Mouse (Mus musculus) spleen, postnatal 4 days (tissue): ENCODE data around the gene Acnat2.
"Not testable (repeated sequence)": the region's sequence is repeated elsewhere in the genome, so short reads cannot be mapped to it uniquely, and the experiment has no call there.

ENCODE experiments used
- DNase-seq, 2 experiments: peaks; one replicate each; pipeline ENCODE4 v3.0.0; 2022; ENCODE audit warnings: low spot score in 2 of 2

Acnat2 gene

DNA sequence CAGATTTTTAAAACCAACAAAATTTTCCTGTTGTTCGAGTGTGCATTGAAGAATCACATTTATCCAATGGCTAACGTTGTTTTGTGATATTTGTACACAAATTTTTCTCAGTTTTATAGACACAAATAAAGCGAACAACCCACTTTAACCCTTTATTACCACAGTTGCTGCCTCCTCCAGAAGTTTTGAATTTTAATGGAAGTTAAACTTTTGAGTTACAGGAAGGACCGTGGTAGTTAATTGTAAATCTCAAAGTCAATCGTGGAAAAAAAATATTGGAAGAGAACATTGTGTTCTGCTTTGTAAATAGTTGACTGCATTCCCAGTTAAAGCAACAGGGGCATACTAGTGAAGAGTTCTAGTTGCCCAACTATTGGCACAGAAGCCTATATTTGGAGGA lies at the start of gene Acnat2:
TSS of gene Acnat2 (minus strand) at position 195 of the 400 bp plus-strand sequence.
- not testable (repeated sequence) for DNase-seq

DNA sequence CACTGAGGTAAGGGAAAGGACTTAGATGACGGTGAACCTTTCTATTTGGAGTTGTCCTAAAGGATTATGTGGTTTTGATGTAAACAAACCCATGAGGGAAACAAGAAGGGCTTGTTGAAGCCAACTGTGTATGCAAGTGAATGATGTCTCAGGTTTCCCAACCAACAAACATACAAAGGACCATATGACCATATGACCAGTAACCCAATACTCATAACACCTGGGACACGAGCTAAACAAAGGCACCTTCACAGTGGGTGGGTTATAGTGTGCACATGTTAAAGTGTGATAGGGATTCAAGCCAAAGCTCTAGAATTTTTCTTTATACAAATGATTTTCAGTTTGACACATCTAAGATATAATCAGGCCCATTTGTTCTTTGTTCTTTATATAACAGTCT lies 48.2 kb upstream of the Acnat2 start:
- no peak for DNase-seq

DNA sequence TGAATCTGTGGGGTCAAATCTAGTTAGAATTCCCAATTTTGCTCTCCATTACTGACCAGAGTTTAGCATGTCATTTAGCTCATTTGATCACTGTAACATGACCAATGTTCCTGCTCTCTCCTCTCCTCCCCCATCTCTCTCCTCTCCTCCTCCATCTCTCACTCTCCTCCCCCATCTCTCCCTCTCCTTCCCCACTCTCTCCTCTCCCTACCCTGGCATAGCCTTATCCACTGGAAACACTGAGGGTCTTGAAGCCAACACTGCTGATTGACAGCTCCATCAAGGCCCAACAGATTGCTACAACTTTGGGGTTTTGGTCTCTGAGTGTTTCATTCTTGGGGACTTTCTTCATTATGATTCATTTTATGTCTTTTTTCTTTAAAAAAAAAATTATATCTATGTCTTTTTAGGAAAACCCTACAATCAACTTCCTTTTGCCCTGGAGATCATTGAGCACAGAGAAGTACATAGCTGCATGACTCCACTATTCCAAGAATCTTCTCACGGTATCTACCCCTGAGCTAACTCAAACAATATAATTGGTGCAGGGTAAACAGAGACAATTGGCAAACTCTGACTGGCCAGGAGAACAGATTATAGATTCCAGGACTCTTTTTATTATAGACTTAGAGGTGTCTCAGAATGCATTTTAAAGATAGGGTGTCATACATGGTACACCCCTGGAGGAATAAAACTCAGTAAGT lies 44.0 kb upstream of the Acnat2 start:
- no peak for DNase-seq

DNA sequence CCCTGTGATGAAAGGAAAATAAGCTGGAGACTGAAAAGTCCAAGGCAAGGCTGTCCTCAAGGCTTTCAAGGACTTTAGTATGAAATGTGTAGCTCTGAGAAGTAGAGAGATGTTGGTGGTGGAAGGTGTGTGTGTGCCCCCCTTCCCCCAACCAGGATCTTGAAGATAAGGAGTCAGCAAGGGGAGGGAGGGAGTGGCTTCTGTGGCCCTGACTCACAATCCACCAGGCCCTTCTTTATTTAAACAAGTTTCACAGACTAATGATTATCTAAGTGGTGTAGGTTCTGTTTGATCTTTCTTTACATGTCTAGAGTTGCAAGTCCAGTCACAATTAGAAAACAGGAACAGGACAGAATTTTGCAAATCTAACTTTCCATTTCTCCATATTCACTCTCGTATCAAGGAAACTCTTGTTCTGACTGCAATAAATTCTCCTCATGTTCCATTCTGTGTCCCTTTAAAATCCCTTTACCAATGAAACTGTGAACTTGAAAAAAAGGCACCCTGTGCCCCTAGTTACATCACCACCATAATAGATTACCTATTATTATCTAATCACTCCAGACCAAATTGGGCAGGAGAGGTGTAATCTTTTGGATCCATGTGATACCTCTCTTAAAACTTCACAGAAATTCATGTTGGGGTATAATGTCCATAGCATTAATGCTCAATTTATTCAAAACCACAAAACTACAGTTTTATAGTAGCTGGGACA lies 43.3 kb upstream of the Acnat2 start:
- not testable (repeated sequence) for DNase-seq

DNA sequence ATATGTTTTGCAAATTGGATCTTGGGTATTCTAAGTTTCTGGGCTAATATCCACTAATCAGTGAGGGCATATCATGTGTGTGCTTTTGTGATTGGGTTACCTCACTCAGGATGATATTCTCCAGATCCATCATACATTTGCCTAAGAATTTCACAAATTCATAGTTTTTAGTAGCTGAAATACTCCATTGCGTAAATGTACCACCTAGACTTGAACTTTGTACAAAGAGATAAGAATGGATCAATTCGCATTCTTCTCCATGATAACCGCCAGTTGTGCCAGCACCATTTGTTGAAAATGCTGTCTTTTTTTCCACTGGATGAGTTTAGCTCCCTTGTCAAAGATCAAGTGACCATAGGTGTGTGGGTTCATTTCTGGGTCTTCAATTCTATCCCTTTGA lies 29.0 kb upstream of the Acnat2 start:
- not testable (repeated sequence) for DNase-seq

DNA sequence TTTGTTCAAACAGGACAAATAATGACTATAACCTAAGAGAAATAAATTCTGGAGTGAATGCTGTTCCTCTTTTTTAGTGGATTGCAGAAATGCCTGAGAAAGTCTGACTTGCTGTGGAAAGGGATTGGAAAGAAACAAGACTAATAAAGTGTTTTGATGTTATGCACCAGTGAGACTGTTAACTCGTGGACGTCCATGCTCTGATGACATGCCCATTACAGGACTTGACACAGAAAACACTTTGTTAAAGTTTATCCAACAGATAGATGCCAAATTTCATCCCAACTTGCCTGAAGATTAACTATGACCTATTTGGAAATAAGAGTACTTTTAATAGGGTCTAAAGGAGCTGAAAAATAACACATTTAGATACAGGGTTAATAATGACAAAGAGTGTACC lies 2.2 kb upstream of the Acnat2 start:
- DNase-seq = not testable (repeated sequence)

DNA sequence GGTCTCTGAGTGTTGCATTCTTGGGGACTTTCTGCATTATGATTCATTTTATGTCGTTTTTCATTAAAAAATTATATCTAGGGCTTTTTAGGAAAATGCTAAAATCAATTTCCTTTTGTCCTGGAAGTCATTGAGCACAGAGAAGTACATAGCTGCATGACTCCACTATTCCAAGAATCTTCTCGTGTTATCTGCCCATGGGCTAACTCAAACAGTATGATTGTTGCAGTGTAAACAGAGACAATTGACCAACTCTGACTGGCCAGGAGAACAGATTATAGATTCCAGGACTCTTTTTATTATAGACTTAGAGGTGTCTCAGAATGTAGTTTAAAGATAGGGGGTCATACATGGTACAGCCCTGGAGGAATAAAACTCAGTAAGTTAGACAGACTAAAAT lies 21.1 kb downstream of the Acnat2 start:
- DNase-seq = no peak

DNA sequence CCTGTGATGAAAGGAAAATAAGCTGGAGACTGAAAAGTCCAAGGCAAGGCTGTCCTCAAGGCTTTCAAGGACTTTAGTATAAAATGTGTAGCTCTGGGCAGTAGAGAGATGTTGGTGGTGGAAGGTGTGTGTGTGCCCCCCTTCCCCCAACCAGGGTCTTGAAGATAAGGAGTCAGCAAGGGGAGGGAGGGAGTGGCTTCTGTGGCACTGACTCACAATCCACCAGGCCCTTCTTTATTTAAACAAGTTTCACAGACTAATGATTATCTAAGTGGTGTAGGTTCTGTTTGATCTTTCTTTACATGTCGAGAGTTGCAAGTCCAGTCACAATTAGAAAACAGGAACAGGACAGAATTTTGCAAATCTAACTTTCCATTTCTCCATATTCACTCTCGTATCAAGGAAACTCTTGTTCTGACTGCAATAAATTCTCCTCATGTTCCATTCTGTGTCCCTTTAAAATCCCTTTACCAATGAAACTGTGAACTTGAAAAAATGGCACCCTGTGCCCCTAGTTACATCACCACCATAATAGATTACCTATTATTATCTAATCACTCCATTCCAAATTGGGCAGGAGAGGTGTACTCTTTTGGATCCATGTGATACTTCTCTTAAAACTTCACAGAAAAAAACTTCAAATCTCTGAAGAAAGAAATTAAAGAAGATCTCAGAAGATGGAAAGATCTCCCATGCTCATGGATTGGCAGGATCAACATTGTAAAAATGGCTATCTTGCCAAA lies 24.2 kb downstream of the Acnat2 start:
- DNase-seq = not testable (repeated sequence)

DNA sequence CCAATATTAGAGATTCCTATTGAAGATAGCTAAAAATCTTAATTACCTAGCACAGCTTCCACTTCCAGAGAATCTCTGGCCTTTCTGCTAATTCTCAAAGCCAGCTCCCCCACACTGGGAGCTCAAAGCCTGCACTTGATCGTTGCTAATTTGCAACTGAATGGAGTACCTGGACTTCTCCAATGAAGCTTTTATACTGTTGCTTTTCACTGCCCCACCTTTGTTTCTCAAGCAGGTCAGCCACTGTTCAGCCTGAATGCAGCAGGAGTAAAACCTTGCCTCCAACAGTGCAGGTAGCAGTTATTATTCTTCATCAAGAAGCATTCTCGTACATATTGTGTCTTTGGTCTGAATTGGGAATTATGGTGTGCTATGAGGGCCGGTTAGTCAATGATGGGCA lies 39.9 kb downstream of the Acnat2 start:
- not testable (repeated sequence) for DNase-seq

DNA sequence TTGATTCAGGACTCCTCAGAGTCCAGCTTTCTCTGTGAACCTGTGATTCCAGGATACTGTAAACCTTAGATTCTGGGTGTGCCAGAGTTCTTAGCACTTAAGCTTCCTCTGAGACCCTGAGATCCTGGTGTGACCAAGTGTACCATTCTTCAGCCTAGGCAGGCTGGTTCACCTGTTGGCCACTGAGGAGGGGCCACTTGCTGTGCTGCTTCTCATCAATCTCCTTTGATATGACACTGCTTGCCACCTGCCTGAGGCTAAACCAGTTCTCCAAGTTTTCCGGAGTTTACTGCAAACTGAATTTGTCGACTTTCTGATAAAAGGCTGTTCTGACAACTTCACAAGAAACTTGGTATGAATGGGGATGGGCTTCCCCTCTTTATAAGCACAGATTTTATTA lies 50.9 kb downstream of the Acnat2 start:
- DNase-seq = no peak

DNA sequence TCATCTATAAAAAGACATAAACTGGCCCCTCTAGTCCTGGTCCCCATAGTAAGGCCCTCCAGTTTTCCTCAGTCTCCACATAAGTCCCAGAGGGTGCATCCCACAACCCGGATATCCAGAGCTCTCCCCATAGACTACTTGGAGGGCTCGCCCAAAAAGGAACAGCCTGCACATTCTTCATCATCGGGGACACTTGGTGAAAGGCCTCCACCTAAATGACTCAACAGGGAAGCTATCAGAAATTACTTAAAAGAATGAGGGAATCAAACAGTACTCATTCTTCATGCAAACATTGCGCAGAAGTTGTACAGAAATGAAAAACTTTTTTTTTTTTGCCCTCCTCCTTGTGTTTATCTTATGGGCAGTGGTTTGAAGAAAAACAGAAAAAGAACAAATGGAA lies 57.5 kb downstream of the Acnat2 start:
- no peak for DNase-seq

DNA sequence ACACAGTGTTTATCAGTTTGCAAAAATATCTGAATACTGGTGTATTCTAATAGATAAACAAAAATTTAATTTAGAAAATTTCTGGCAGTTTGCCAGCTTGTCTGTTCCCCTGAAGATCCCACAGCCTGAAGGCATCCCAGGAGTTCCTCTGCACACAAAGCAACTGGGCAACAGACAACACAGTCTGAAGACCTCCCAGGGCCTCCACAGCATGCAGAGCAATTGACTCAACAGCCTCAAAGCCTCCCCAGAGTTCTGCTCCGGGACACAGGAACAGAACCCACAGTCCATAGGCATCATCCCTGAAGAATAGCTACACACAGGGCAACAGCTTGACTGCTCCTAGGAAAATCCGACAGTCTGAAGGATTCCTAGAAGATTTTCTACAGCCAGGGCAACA lies 59.3 kb downstream of the Acnat2 start:
- DNase-seq = no peak

DNA sequence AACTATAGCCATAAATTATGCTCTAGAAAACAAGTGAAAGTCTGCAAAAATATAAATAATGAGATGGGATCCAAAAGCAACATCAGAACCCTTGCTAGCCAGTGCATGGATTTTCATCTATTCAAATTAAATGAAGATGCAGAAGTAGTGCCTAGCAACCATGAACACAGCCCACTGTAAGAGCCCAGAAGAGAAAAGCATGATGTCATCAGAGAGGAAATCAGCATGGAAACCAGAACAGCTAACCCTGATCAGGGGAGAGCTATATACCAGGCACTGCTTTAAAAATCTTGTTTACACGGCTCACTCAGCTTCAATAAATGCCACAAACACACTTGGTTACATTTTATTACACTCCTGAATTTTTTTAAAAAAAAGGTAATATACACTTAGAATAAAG lies 60.0 kb downstream of the Acnat2 start:
- DNase-seq = not testable (repeated sequence)

DNA sequence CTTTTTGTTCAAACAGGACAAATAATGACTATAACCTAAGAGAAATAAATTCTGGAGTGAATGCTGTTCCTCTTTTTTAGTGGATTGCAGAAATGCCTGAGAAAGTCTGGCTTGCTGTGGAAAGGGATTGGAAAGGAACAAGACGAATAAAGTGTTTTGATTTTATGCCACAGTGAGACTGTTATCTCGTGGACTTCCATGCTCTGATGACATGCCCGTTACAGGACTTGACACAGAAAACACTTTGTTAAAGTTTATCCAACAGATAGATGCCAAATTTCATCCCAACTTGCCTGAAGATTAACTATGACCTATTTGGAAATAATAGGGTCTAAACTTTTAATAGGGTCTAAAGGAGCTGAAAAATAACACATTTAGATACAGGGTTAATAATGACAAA lies 67.9 kb downstream of the Acnat2 start:
- DNase-seq = not testable (repeated sequence)

DNA sequence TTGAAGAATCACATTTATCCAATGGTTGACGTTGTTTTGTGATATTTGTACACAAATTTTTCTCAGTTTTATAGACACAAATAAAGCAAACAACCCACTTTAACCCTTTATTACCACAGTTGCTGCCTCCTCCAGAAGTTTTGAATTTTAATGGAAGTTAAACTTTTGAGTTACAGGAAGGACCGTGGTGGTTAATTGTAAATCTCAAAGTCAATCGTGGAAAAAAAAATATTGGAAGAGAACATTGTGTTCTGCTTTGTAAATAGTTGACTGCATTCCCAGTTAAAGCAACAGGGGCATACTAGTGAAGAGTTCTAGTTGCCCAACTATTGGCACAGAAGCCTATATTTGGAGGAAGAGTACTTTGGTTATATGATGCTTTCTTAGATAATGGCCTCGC lies 70.0 kb downstream of the Acnat2 start:
- DNase-seq = not testable (repeated sequence)
